Mouse (Mus musculus) liver, embryonic 14.5 days (tissue): Measurements from ENCODE around the gene Cst12. TPM values are rescaled to one million over a fixed set of nuclear protein-coding genes. Genes with fewer than 3 reads are reported as not detected.

Experiments
- ATAC-seq: fragments of 200-750 bp; cut with Nextera tagmentation; 2 replicates; pipeline ENCODE4 v1.8.0; 2017; ENCODE audit warnings: moderate number of reproducible peaks, mild to moderate bottlenecking, moderate library complexity; ENCODE audit not compliant: insufficient read depth
- DNase-seq, 3 experiments: peaks; one replicate each; pipeline ENCODE4 v3.0.0-alpha.2; 2012 to 2013; ENCODE audit warnings: low read depth in 3 of 3, low spot score in 3 of 3
- H3K27ac ChIP-seq: fragments of 300-500 bp; sonication (generic); 2 replicates; pipeline ENCODE4 v1.5.1; 2014; ENCODE audit warnings: moderate library complexity, mild to moderate bottlenecking, control low read depth, inconsistent platforms
- H3K27me3 ChIP-seq: fragments of 300-500 bp; sonication (generic); 2 replicates; pipeline ENCODE4 v1.6.1; 2014; ENCODE audit warnings: mild to moderate bottlenecking, low read length, moderate library complexity; ENCODE audit not compliant: control insufficient read depth, insufficient read depth
- H3K36me3 ChIP-seq: fragments of 300-500 bp; sonication (generic); replicated peaks from 2 replicates; pipeline ENCODE4 v1.6.1; 2014; ENCODE audit warnings: low read depth; ENCODE audit not compliant: control insufficient read depth, insufficient read depth
- H3K4me1 ChIP-seq, 2 experiments: fragments of 200-500 bp in 1 of 2; fragments of 300-500 bp in 1 of 2; sonication (generic) in 1 of 2; replicated peaks; 2 replicates each; pipeline ENCODE4 v1.6.1; 2012 to 2014; ENCODE audit warnings: antibody characterized with exemption in 1 of 2, inconsistent platforms in 1 of 2, low read length in 1 of 2; ENCODE audit not compliant: control insufficient read depth in 2 of 2, insufficient read depth in 2 of 2
- H3K4me2 ChIP-seq: fragments of 300-500 bp; sonication (generic); 2 replicates; pipeline ENCODE4 v1.6.1; 2014; ENCODE audit warnings: low read depth, mild to moderate bottlenecking, control low read depth, moderate library complexity
- H3K4me3 ChIP-seq, 2 experiments: fragments of 200-500 bp in 1 of 2; fragments of 300-500 bp in 1 of 2; sonication (generic) in 1 of 2; 2 replicates each; pipeline ENCODE4 v1.5.1; 2012 to 2014; ENCODE audit warnings: low read depth in 2 of 2, low read length in 2 of 2, mild to moderate bottlenecking in 2 of 2, control low read depth in 1 of 2, inconsistent platforms in 1 of 2, moderate library complexity in 1 of 2; ENCODE audit not compliant: insufficient read depth in 1 of 2
- H3K9ac ChIP-seq: fragments of 300-500 bp; sonication (generic); replicated peaks from 2 replicates; pipeline ENCODE4 v1.6.1; 2014; ENCODE audit warnings: mild to moderate bottlenecking, control low read depth, moderate library complexity
- H3K9me3 ChIP-seq: fragments of 300-500 bp; sonication (generic); 2 replicates; pipeline ENCODE4 v1.6.1; 2016; ENCODE audit warnings: low read length, mixed read lengths; ENCODE audit not compliant: control insufficient read depth
- CTCF ChIP-seq: IDR thresholded peaks from 2 replicates; pipeline ENCODE4 v1.5.1; 2016; ENCODE audit warnings: antibody characterized with exemption, low read depth, control low read depth
- EP300 ChIP-seq: IDR thresholded peaks from 2 replicates; pipeline ENCODE4 v1.6.1; 2016; ENCODE audit warnings: antibody characterized with exemption, low read depth
- WGBS: fragments of 180-500 bp; shearing (Covaris S2); extraction: QIAGEN DNeasy Blood & Tissue Kit; methylation state at CpG from one replicate; pipeline ENCODE4 v1.1.7; 2014; ENCODE audit not compliant: insufficient replicate concordance; 5-methylcytosine and 5-hydroxymethylcytosine counted together
- polyA plus RNA-seq, 2 experiments: library from polyadenylated mRNA; depleted of rRNA in 1 of 2; stranded (reverse) in 1 of 2; unstranded in 1 of 2; fragments of >200 nt; fragmentation: Nextera tagmentation in 1 of 2; extraction: Ambion mirVana in 1 of 2; gene quantifications; 2 replicates each; pipeline versions ENCODE4 v1.2.1 to v1.2.3; 2012 to 2014

Gene Cst12
- polyA plus RNA-seq, 2 experiments = not detected

GRCm38 (mm10) chr2:148838075-148838777, 49.1 kb downstream of the Cst12 start:
- Histone ChIP-seq H3K9me3 (no peaks in the 10 kb centered on the region), H3K4me3 (no peak overlapping the region), H3K27ac (no peak overlapping the region), H3K9ac (no peak overlapping the region), H3K27me3 (no peaks in the 10 kb centered on the region), H3K4me1 (no peaks in the 10 kb centered on the region), H3K4me2 (no peak overlapping the region), H3K36me3 (no peaks in the 10 kb centered on the region)
- TF ChIP-seq EP300 = no peak
- TF ChIP-seq CTCF = no peak
- WGBS = 59% methylated on average over 5 of the region's 5 CpGs
- no peak for ATAC-seq
- DNase-seq = no peak

- WGBS = 34% methylated on average over 2 of the region's 2 CpGs
- DNase-seq (no peak), ATAC-seq (no peak)
- Histone ChIP-seq H3K4me3 (no peak overlapping the region), H3K9me3 (no peaks in the 10 kb centered on the region), H3K27ac (no peak overlapping the region), H3K4me2 (no peak overlapping the region), H3K27me3 (no peaks in the 10 kb centered on the region), H3K4me1 (no peaks in the 10 kb centered on the region), H3K36me3 (no peaks in the 10 kb centered on the region), H3K9ac (no peak overlapping the region)
- TF ChIP-seq EP300 = no peak
- TF ChIP-seq CTCF = no peak
Observed at GRCm38 (mm10) chr2:148839224-148839623, 50.1 kb downstream of the Cst12 start.

Other genes starting within 250 kb of the Cst12 start
- gene Nxt1, start 116.8 kb upstream of the Cst12 start, polyA plus RNA-seq (2012; rRNA removed) = 34.8 and 43.9 TPM in 2 replicates
- gene Nxt1, start 116.8 kb upstream of the Cst12 start, polyA plus RNA-seq (2014; fragmentation: Nextera tagmentation; extraction: Ambion mirVana) = 61.9 and 63.6 TPM in 2 replicates
- 3.9 and 5.1 TPM in 2 replicates for gene Gzf1, start 108.3 kb upstream of the Cst12 start, polyA plus RNA-seq (2012; rRNA removed)
- 7.4 and 7.9 TPM in 2 replicates for gene Gzf1, start 108.3 kb upstream of the Cst12 start, polyA plus RNA-seq (2014; fragmentation: Nextera tagmentation; extraction: Ambion mirVana)
- 0.30 and 0.36 TPM in 2 replicates for gene Napb, start 56.9 kb upstream of the Cst12 start, polyA plus RNA-seq (2012; rRNA removed)
- 0.09 and 0.14 TPM in 2 replicates for gene Napb, start 56.9 kb upstream of the Cst12 start, polyA plus RNA-seq (2014; fragmentation: Nextera tagmentation; extraction: Ambion mirVana)
- not detected in 2 replicates for gene Cstl1, start 39.0 kb upstream of the Cst12 start, polyA plus RNA-seq (2012; rRNA removed)
- gene Cstl1, start 39.0 kb upstream of the Cst12 start, polyA plus RNA-seq (2014; fragmentation: Nextera tagmentation; extraction: Ambion mirVana) = not detected in 2 replicates
- not detected in 2 replicates for gene Cst11, start 17.9 kb upstream of the Cst12 start, polyA plus RNA-seq (2012; rRNA removed)
- not detected in 2 replicates for gene Cst11, start 17.9 kb upstream of the Cst12 start, polyA plus RNA-seq (2014; fragmentation: Nextera tagmentation; extraction: Ambion mirVana)
- gene 8030411F24Rik, start 7.4 kb upstream of the Cst12 start, polyA plus RNA-seq (2012; rRNA removed) = not detected in 2 replicates
- gene 8030411F24Rik, start 7.4 kb upstream of the Cst12 start, polyA plus RNA-seq (2014; fragmentation: Nextera tagmentation; extraction: Ambion mirVana) = not detected in 2 replicates
- 0.10 TPM in 1 of 2 replicates, not detected in the other for gene Cst8, start 9.4 kb downstream of the Cst12 start, polyA plus RNA-seq (2012; rRNA removed)
- 0.27 TPM in 1 of 2 replicates, not detected in the other for gene Cst8, start 9.4 kb downstream of the Cst12 start, polyA plus RNA-seq (2014; fragmentation: Nextera tagmentation; extraction: Ambion mirVana)
- not detected in 2 replicates for gene Cst13, start 30.7 kb downstream of the Cst12 start, polyA plus RNA-seq (2012; rRNA removed)
- not detected in 2 replicates for gene Cst13, start 30.7 kb downstream of the Cst12 start, polyA plus RNA-seq (2014; fragmentation: Nextera tagmentation; extraction: Ambion mirVana)
- 0.09 and 0.11 TPM in 2 replicates for gene Cst9, start 45.8 kb downstream of the Cst12 start, polyA plus RNA-seq (2012; rRNA removed)
- 0.39 TPM in 1 of 2 replicates, not detected in the other for gene Cst9, start 45.8 kb downstream of the Cst12 start, polyA plus RNA-seq (2014; fragmentation: Nextera tagmentation; extraction: Ambion mirVana)
- gene 9230104L09Rik, start 75.7 kb downstream of the Cst12 start, polyA plus RNA-seq (2012; rRNA removed) = not detected in 2 replicates
- gene 9230104L09Rik, start 75.7 kb downstream of the Cst12 start, polyA plus RNA-seq (2014; fragmentation: Nextera tagmentation; extraction: Ambion mirVana) = not detected in 2 replicates
- gene Cst3, start 86.3 kb downstream of the Cst12 start, polyA plus RNA-seq (2012; rRNA removed) = 93.7 and 106 TPM in 2 replicates
- 157 and 165 TPM in 2 replicates for gene Cst3, start 86.3 kb downstream of the Cst12 start, polyA plus RNA-seq (2014; fragmentation: Nextera tagmentation; extraction: Ambion mirVana)
- not detected in 2 replicates for gene Gm1330, start 213.9 kb downstream of the Cst12 start, polyA plus RNA-seq (2012; rRNA removed)
- not detected in 2 replicates for gene Gm1330, start 213.9 kb downstream of the Cst12 start, polyA plus RNA-seq (2014; fragmentation: Nextera tagmentation; extraction: Ambion mirVana)
- not detected in 2 replicates for gene Gm10750, start 227.9 kb downstream of the Cst12 start, polyA plus RNA-seq (2012; rRNA removed)
- gene Gm10750, start 227.9 kb downstream of the Cst12 start, polyA plus RNA-seq (2014; fragmentation: Nextera tagmentation; extraction: Ambion mirVana) = not detected in 2 replicates